Mouse (Mus musculus) layer of hippocampus, adult 9-11 months (tissue): ENCODE measurements at regions not wholly inside any gene's neighbourhood (a gene's known extent, or its start where the extent isn't known, plus 50 kb on each side); places are given as distances from the start of the nearest gene placed in this dataset.
A peak's percentile ranks its signal among the peaks of the same experiment; 100 is the strongest.
"Not testable (repeated sequence)": the region's sequence is repeated elsewhere in the genome, so short reads cannot be mapped to it uniquely, and the experiment has no call there.

Source experiments
- DNase-seq: peaks from one replicate; pipeline ENCODE4 v3.0.0; 2022

- no peak for DNase-seq
Observed at GRCm38 (mm10) chr2:8877855-8878254, 1003.2 kb upstream of the 4930412O13Rik start.

- no peak for DNase-seq
Observed at GRCm38 (mm10) chr2:8912417-8912816, 968.6 kb upstream of the 4930412O13Rik start.

GRCm38 (mm10) chr2:8924856-8925255 lies 956.2 kb upstream of the 4930412O13Rik start:
- no peak for DNase-seq

- DNase-seq: no peak
Observed at GRCm38 (mm10) chr2:8941574-8941973, 939.5 kb upstream of the 4930412O13Rik start.

GRCm38 (mm10) chr2:8958938-8959337 lies 922.1 kb upstream of the 4930412O13Rik start:
- DNase-seq: no peak

GRCm38 (mm10) chr2:8964952-8965668 lies 915.9 kb upstream of the 4930412O13Rik start:
- no peak for DNase-seq

- no peak for DNase-seq
Observed at GRCm38 (mm10) chr2:8975635-8976034, 905.4 kb upstream of the 4930412O13Rik start.

GRCm38 (mm10) chr2:9012326-9012725 lies 868.7 kb upstream of the 4930412O13Rik start:
- DNase-seq: peak; percentile 12

GRCm38 (mm10) chr2:9033079-9033478 lies 848.0 kb upstream of the 4930412O13Rik start:
- DNase-seq: no peak

- DNase-seq: not testable (repeated sequence)
Observed at GRCm38 (mm10) chr2:9042355-9042754, 838.7 kb upstream of the 4930412O13Rik start.

GRCm38 (mm10) chr2:9047980-9048379 lies 833.1 kb upstream of the 4930412O13Rik start:
- no peak for DNase-seq

- DNase-seq: no peak
Observed at GRCm38 (mm10) chr2:9073851-9074250, 807.2 kb upstream of the 4930412O13Rik start.

- no peak for DNase-seq
Observed at GRCm38 (mm10) chr2:9078158-9078557, 802.9 kb upstream of the 4930412O13Rik start.

- DNase-seq: no peak
Observed at GRCm38 (mm10) chr2:9081746-9082145, 799.3 kb upstream of the 4930412O13Rik start.

GRCm38 (mm10) chr2:9095317-9095716 lies 785.7 kb upstream of the 4930412O13Rik start:
- no peak for DNase-seq

GRCm38 (mm10) chr2:9116697-9117096 lies 764.4 kb upstream of the 4930412O13Rik start:
- no peak for DNase-seq

GRCm38 (mm10) chr2:9117523-9117922 lies 763.5 kb upstream of the 4930412O13Rik start:
- DNase-seq: no peak

- no peak for DNase-seq
Observed at GRCm38 (mm10) chr2:9136963-9137362, 744.1 kb upstream of the 4930412O13Rik start.

- DNase-seq: no peak
Observed at GRCm38 (mm10) chr2:9141411-9141810, 739.6 kb upstream of the 4930412O13Rik start.

GRCm38 (mm10) chr2:9155604-9156003 lies 725.4 kb upstream of the 4930412O13Rik start:
- no peak for DNase-seq

GRCm38 (mm10) chr2:9160181-9160580 lies 720.9 kb upstream of the 4930412O13Rik start:
- DNase-seq: no peak

GRCm38 (mm10) chr2:9163819-9164560 lies 717.1 kb upstream of the 4930412O13Rik start:
- no peak for DNase-seq

- no peak for DNase-seq
Observed at GRCm38 (mm10) chr2:9182127-9182526, 698.9 kb upstream of the 4930412O13Rik start.

GRCm38 (mm10) chr2:9184243-9184642 lies 696.8 kb upstream of the 4930412O13Rik start:
- no peak for DNase-seq
